Mouse (Mus musculus) embryonic facial prominence, embryonic 13.5 days (tissue): ENCODE results near the gene Pttg1ip. TPM values are rescaled to one million over a fixed set of nuclear protein-coding genes. Genes with fewer than 3 reads are reported as not detected.

Experiments used
- ATAC-seq: fragments of 200-750 bp; cut with Nextera tagmentation; 2 replicates; pipeline ENCODE4 v1.8.0; 2017; ENCODE audit warnings: low read depth; ENCODE audit not compliant: insufficient number of reproducible peaks, insufficient read depth, low FRiP score, low TSS enrichment
- H3K27ac ChIP-seq: fragments of 300-500 bp; sonication (generic); 2 replicates; pipeline ENCODE4 v1.5.1; 2015; ENCODE audit warnings: moderate library complexity, mild to moderate bottlenecking, inconsistent platforms
- H3K27me3 ChIP-seq: fragments of 300-500 bp; sonication (generic); 2 replicates; pipeline ENCODE4 v1.6.1; 2015; ENCODE audit warnings: mild to moderate bottlenecking, inconsistent platforms
- H3K36me3 ChIP-seq: fragments of 300-500 bp; sonication (generic); 2 replicates; pipeline ENCODE4 v1.6.1; 2015; ENCODE audit warnings: mild to moderate bottlenecking, inconsistent platforms
- H3K4me1 ChIP-seq: fragments of 300-500 bp; sonication (generic); 2 replicates; pipeline ENCODE4 v1.6.1; 2015; ENCODE audit warnings: inconsistent platforms
- H3K4me2 ChIP-seq: fragments of 300-500 bp; sonication (generic); 2 replicates; pipeline ENCODE4 v1.6.1; 2015; ENCODE audit warnings: moderate library complexity, mild to moderate bottlenecking, inconsistent platforms
- H3K4me3 ChIP-seq: fragments of 300-500 bp; sonication (generic); 2 replicates; pipeline ENCODE4 v1.5.1; 2015; ENCODE audit warnings: mild to moderate bottlenecking, inconsistent platforms
- H3K9ac ChIP-seq: fragments of 300-500 bp; sonication (generic); 2 replicates; pipeline ENCODE4 v1.6.1; 2015; ENCODE audit warnings: mild to moderate bottlenecking, inconsistent platforms
- H3K9me3 ChIP-seq: fragments of 300-500 bp; sonication (generic); 2 replicates; pipeline ENCODE4 v1.6.1; 2016; ENCODE audit warnings: inconsistent platforms
- WGBS: fragments of 180-500 bp; shearing (Covaris S2); methylation state at CpG from one replicate; pipeline ENCODE4 v1.1.7; 2015; ENCODE audit warnings: mixed read lengths; 5-methylcytosine and 5-hydroxymethylcytosine counted together
- polyA plus RNA-seq: library from polyadenylated mRNA; unstranded; fragments of >200 nt; fragmentation: Nextera tagmentation; extraction: Ambion mirVana; gene quantifications from 2 replicates; pipeline ENCODE4 v1.2.1, GENCODE M21; 2015

The Pttg1ip gene
- polyA plus RNA-seq, 1 experiment from 2014 or later = 104 TPM

DNA sequence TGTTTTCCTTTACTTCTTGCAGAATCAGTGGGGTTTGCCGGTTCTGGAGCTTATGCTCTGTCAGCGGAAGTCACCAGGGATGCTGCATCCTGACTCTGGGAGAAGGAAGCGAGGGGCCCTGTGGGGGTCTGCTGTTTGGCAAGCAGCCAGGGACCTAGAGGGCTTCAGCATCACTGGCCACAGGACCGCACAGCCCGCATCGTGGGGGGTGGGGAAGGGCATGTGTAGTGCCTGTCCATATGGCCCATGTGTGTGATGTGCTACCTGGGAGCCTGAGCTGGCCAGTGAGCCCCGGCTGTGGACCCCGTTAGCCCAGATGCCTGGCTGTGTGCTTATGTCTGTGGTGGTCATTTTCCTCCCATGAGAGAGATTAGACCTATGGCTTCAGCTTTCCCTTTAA, 8.2 kb downstream of the Pttg1ip start:
- Histone ChIP-seq H3K9ac (no peak overlapping the region), H3K27ac (no peak overlapping the region), H3K27me3 (no peaks in the 10 kb centered on the region), H3K36me3 (peaks cover 86% of the 10 kb centered on the region), H3K4me1 (0 out of 2 replicates have a peak, but pooled peaks cover 3% of the 10 kb centered on the region), H3K4me2 (no peak overlapping the region), H3K9me3 (no peaks in the 10 kb centered on the region), H3K4me3 (no peak overlapping the region)
- no peak for ATAC-seq
- WGBS = 79% methylated on average over 8 of the region's 8 CpGs

- Histone ChIP-seq H3K36me3 (peaks cover 97% of the 10 kb centered on the region), H3K27ac (no peak overlapping the region), H3K4me2 (no peak overlapping the region), H3K4me3 (no peak overlapping the region), H3K27me3 (no peaks in the 10 kb centered on the region), H3K9ac (peak overlapping the region; percentile 27; the same call in 1 of the 2 replicates), H3K4me1 (0 out of 2 replicates have a peak, but pooled peaks cover 3% of the 10 kb centered on the region), H3K9me3 (no peaks in the 10 kb centered on the region)
- 43% methylated on average over 6 of the region's 6 CpGs for WGBS
- ATAC-seq = 0 out of 2 replicates have a peak, but pooled peaks have one; percentile 22
Measured at GRCm38 (mm10) chr10:77590812-77591211, 9.3 kb downstream of the Pttg1ip start.

- Histone ChIP-seq H3K9ac (no peak overlapping the region), H3K27me3 (no peaks in the 10 kb centered on the region), H3K4me2 (no peak overlapping the region), H3K4me3 (no peak overlapping the region), H3K9me3 (no peaks in the 10 kb centered on the region), H3K27ac (no peak overlapping the region), H3K36me3 (peaks cover 97% of the 10 kb centered on the region), H3K4me1 (0 out of 2 replicates have a peak, but pooled peaks cover 3% of the 10 kb centered on the region)
- ATAC-seq = no peak
- WGBS = 79% methylated on average over 6 of the region's 6 CpGs
Measured at GRCm38 (mm10) chr10:77591546-77591945, 10.0 kb downstream of the Pttg1ip start.

GRCm38 (mm10) chr10:77596060-77596459, 14.5 kb downstream of the Pttg1ip start:
- no peaks in the 10 kb centered on the region for H3K9me3 ChIP-seq

DNA sequence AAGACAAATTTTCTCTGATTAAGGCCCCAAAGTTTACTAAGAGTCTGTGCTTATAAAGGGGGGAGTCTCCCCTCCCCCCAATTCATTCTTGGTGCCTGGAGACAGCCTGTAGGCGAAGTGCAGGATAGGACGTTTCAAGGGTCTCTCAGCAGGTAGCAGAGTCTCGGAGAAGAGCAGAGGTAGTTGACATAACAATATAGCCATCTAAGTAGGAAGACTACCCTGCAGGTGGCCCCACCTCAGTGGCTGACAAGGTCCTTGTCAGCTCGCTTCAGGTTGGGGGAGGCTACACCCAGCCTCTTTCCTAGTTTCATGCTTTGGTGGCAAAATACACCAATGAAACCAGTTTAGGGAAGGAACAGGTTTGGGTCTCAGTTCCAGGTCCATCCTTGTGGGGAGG, 21.5 kb downstream of the Pttg1ip start:
- H3K9ac ChIP-seq = no peak overlapping the region
- H3K4me2 ChIP-seq = no peak overlapping the region
- peaks cover 14% of the 10 kb centered on the region for H3K4me1 ChIP-seq
- H3K36me3 ChIP-seq = peaks cover 27% of the 10 kb centered on the region
- H3K27ac ChIP-seq = no peak overlapping the region
- no peak for ATAC-seq
- WGBS = 58% methylated on average over 4 of the region's 4 CpGs
- H3K4me3 ChIP-seq = no peak overlapping the region
- H3K9me3 ChIP-seq = no peaks in the 10 kb centered on the region
- no peaks in the 10 kb centered on the region for H3K27me3 ChIP-seq

More at GRCm38 (mm10) chr10:77596060-77596459, 14.5 kb downstream of the Pttg1ip start:
- no peak overlapping the region for H3K9ac ChIP-seq
- H3K4me2 ChIP-seq = no peak overlapping the region
- 92% methylated on average over 2 of the region's 2 CpGs for WGBS
- no peak overlapping the region for H3K4me3 ChIP-seq
- peaks cover 86% of the 10 kb centered on the region for H3K36me3 ChIP-seq
- no peak for ATAC-seq
- H3K27me3 ChIP-seq = no peaks in the 10 kb centered on the region
- H3K4me1 ChIP-seq = no peaks in the 10 kb centered on the region
- H3K27ac ChIP-seq = no peak overlapping the region

DNA sequence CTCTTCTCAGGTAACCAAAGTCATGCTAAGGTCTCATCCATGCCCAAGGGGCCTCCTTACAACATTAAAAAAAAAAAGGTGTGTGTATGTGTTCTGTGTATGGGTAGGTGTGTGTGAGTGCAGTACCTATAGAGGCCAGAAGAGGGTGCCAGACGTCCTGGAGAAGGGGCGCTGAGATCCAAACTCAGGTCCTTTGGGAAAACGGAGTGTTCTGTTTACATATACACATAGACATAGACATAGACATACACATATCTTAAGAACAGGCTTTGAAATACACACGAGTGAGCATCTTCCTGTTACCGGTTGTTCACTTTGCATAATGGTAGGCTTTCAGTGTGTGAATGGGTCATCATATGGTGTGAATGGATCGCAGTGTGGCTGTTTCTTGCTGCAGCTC, 22.6 kb downstream of the Pttg1ip start:
- H3K9me3 ChIP-seq = no peaks in the 10 kb centered on the region
- 91% methylated on average over 6 of the region's 6 CpGs for WGBS
- H3K4me1 ChIP-seq = peaks cover 17% of the 10 kb centered on the region
- H3K27me3 ChIP-seq = no peaks in the 10 kb centered on the region
- H3K4me2 ChIP-seq = no peak overlapping the region
- ATAC-seq = no peak
- H3K36me3 ChIP-seq = peaks cover 20% of the 10 kb centered on the region
- H3K27ac ChIP-seq = no peak overlapping the region
- no peak overlapping the region for H3K9ac ChIP-seq
- no peak overlapping the region for H3K4me3 ChIP-seq

DNA sequence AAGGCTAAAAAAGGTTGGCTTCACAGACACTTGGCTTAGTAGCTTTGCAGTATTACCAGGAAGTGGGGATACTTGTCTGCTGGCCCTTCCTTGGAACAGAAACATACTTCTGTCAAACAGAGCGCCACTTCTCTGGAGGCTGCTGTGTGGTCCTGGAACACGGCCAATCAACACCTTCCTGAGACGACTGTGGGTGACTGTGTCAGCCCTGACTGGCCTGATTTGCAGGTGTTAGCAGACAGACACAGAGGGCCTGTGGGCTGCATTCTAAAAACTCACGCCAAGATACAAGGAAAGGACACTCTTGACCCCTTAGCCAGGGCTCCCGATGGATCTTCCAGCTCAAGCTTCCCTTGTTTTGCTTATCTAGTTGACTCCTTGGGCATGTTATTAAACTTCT, 23.4 kb downstream of the Pttg1ip start:
- Histone ChIP-seq H3K4me2 (no peak overlapping the region), H3K36me3 (peaks cover 18% of the 10 kb centered on the region), H3K4me1 (peaks cover 17% of the 10 kb centered on the region), H3K9me3 (no peaks in the 10 kb centered on the region), H3K27ac (peak overlapping the region; percentile 95), H3K9ac (no peak overlapping the region), H3K4me3 (0 out of 2 replicates have a peak overlapping the region, but pooled peaks have one; percentile 4), H3K27me3 (no peaks in the 10 kb centered on the region)
- ATAC-seq = no peak
- 87% methylated on average over 5 of the region's 5 CpGs for WGBS

GRCm38 (mm10) chr10:77605368-77605767, 23.8 kb downstream of the Pttg1ip start:
- Histone ChIP-seq H3K27me3 (no peaks in the 10 kb centered on the region), H3K4me2 (peak overlapping the region; percentile 93), H3K4me1 (peaks cover 17% of the 10 kb centered on the region), H3K36me3 (peaks cover 20% of the 10 kb centered on the region), H3K9ac (peak overlapping the region; percentile 83; the same call in 1 of the 2 replicates), H3K4me3 (peak overlapping the region; percentile 83), H3K27ac (peak overlapping the region; percentile 95), H3K9me3 (no peaks in the 10 kb centered on the region)
- WGBS = 30% methylated on average over 1 of the region's 1 CpGs
- no peak for ATAC-seq

- ATAC-seq = peak; percentile 80
- Histone ChIP-seq H3K4me3 (peak within 1 kb of the TSS; percentile 83), H3K4me2 (peak within 1 kb of the TSS; percentile 93), H3K9ac (peak within 1 kb of the TSS; percentile 83), H3K36me3 (peaks cover 28% of the 10 kb centered on the region), H3K9me3 (no peaks in the 10 kb centered on the region), H3K27ac (peak within 1 kb of the TSS; percentile 95), H3K4me1 (peaks cover 17% of the 10 kb centered on the region), H3K27me3 (no peaks in the 10 kb centered on the region)
- WGBS = under 1% methylated on average over 111 of the region's 119 CpGs
Measured at GRCm38 (mm10) chr10:77605908-77606826, 24.6 kb downstream of the Pttg1ip start, which contains the start of the genes Sumo3 and Gm49325. Sumo3 (plus strand) TSS chr10:77606097. Gm49325 (plus strand) TSS chr10:77606197.

- 42% methylated on average over 7 of the region's 7 CpGs for WGBS
- peak overlapping the region; percentile 83 for H3K9ac ChIP-seq
- no peak for ATAC-seq
- peaks cover 17% of the 10 kb centered on the region for H3K4me1 ChIP-seq
- H3K4me3 ChIP-seq = peak overlapping the region; percentile 83
- H3K9me3 ChIP-seq = no peaks in the 10 kb centered on the region
- H3K36me3 ChIP-seq = peaks cover 35% of the 10 kb centered on the region
- H3K27me3 ChIP-seq = no peaks in the 10 kb centered on the region
- peak overlapping the region; percentile 95 for H3K27ac ChIP-seq
- H3K4me2 ChIP-seq = peak overlapping the region; percentile 93
Measured at GRCm38 (mm10) chr10:77606855-77607254, 25.3 kb downstream of the Pttg1ip start.

DNA sequence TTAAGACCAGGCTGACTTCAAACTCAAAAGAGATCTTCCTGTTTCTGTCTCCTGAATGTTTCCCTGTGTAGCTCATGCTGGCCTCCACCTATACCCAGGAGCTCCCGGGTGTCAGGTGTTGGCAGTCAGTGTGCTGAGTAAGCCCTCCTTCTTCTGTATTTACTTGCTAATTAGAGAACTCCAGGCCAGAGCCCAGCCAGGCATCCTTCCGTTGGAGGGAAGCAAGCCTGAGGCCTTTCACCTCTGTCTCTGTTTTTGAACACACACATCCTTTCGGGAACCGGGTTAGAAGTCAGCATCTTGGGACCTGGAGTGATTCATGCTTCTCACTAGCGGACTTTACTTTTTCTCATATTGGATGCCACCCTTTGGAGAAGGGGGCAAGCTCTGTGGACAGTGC, 25.9 kb downstream of the Pttg1ip start:
- Histone ChIP-seq H3K27me3 (no peaks in the 10 kb centered on the region), H3K9ac (0 out of 2 replicates have a peak overlapping the region, but pooled peaks have one; percentile 83), H3K4me3 (peak overlapping the region; percentile 83), H3K27ac (no peak overlapping the region), H3K4me2 (peak overlapping the region; percentile 93), H3K4me1 (peaks cover 17% of the 10 kb centered on the region), H3K9me3 (no peaks in the 10 kb centered on the region), H3K36me3 (peaks cover 40% of the 10 kb centered on the region)
- WGBS = 71% methylated on average over 5 of the region's 5 CpGs
- no peak for ATAC-seq
